Mouse (Mus musculus): ENCODE results near the gene Esr2.
"Not testable (repeated sequence)": the region's sequence is repeated elsewhere in the genome, so short reads cannot be mapped to it uniquely, and the experiment has no call there.

Gene Esr2

GRCm38 (mm10) chr12:76165641-76166040, 11.4 kb downstream of the Esr2 start:
- DNase-seq (ENCODE audit: low read depth, low spot score) = no peak

GRCm38 (mm10) chr12:76152389-76152788, 24.7 kb downstream of the Esr2 start:
- peak; percentile 25 for DNase-seq (ENCODE audit: low read depth, low spot score)

- peak; percentile 29 for DNase-seq (ENCODE audit: low read depth, low spot score)
Measured at GRCm38 (mm10) chr12:76136701-76137100, 40.4 kb downstream of the Esr2 start.

GRCm38 (mm10) chr12:76133081-76133480, 44.0 kb downstream of the Esr2 start:
- not testable (repeated sequence) for DNase-seq (ENCODE audit: low read depth, low spot score)

- DNase-seq (ENCODE audit: low read depth, low spot score) = peak; percentile 53
Measured at GRCm38 (mm10) chr12:76132591-76132990, 44.5 kb downstream of the Esr2 start.

GRCm38 (mm10) chr12:76130891-76131290, 46.2 kb downstream of the Esr2 start:
- no peak for DNase-seq (ENCODE audit: low read depth, low spot score)

- peak; percentile 86 for DNase-seq (ENCODE audit: low read depth, low spot score)
Measured at GRCm38 (mm10) chr12:76130281-76130680, 46.8 kb downstream of the Esr2 start.

GRCm38 (mm10) chr12:76128831-76129230, 48.2 kb downstream of the Esr2 start:
- no peak for DNase-seq (ENCODE audit: low read depth, low spot score)

- DNase-seq (ENCODE audit: low read depth, low spot score) = no peak
Measured at GRCm38 (mm10) chr12:76128306-76128705, 48.8 kb downstream of the Esr2 start.

GRCm38 (mm10) chr12:76123223-76123622, 53.8 kb downstream of the Esr2 start:
- no peak for DNase-seq (ENCODE audit: low read depth, low spot score)

- peak; percentile 46 for DNase-seq (ENCODE audit: low read depth, low spot score)
Measured at GRCm38 (mm10) chr12:76117632-76118153, 59.4 kb downstream of the Esr2 start.

GRCm38 (mm10) chr12:76116577-76116976, 60.5 kb downstream of the Esr2 start:
- no peak for DNase-seq (ENCODE audit: low read depth, low spot score)

- DNase-seq (ENCODE audit: low read depth, low spot score) = no peak
Measured at GRCm38 (mm10) chr12:76111046-76111445, 66.0 kb downstream of the Esr2 start.

GRCm38 (mm10) chr12:76109646-76110405, 67.2 kb downstream of the Esr2 start:
- no peak for DNase-seq (ENCODE audit: low read depth, low spot score)

GRCm38 (mm10) chr12:76104596-76105351, 72.3 kb downstream of the Esr2 start:
- DNase-seq (ENCODE audit: low read depth, low spot score) = no peak

GRCm38 (mm10) chr12:76102621-76103020, 74.4 kb downstream of the Esr2 start:
- no peak for DNase-seq (ENCODE audit: low read depth, low spot score)

- peak; percentile 39 for DNase-seq (ENCODE audit: low read depth, low spot score)
Measured at GRCm38 (mm10) chr12:76095117-76096035, 81.7 kb downstream of the Esr2 start.

- DNase-seq (ENCODE audit: low read depth, low spot score) = no peak
Measured at GRCm38 (mm10) chr12:76093613-76094588, 83.2 kb downstream of the Esr2 start.

- no peak for DNase-seq (ENCODE audit: low read depth, low spot score)
Measured at GRCm38 (mm10) chr12:76092789-76093466, 84.1 kb downstream of the Esr2 start.

- no peak for DNase-seq (ENCODE audit: low read depth, low spot score)
Measured at GRCm38 (mm10) chr12:76087025-76087424, 90.0 kb downstream of the Esr2 start.
